Mouse (Mus musculus): ENCODE results near the gene Dennd4b. TPM values are rescaled to one million over a fixed set of nuclear protein-coding genes. Genes with fewer than 3 reads are reported as not detected.

Gene Dennd4b
- polyA plus RNA-seq, 1 experiment from 2014 or later, result 3.7 TPM

DNA sequence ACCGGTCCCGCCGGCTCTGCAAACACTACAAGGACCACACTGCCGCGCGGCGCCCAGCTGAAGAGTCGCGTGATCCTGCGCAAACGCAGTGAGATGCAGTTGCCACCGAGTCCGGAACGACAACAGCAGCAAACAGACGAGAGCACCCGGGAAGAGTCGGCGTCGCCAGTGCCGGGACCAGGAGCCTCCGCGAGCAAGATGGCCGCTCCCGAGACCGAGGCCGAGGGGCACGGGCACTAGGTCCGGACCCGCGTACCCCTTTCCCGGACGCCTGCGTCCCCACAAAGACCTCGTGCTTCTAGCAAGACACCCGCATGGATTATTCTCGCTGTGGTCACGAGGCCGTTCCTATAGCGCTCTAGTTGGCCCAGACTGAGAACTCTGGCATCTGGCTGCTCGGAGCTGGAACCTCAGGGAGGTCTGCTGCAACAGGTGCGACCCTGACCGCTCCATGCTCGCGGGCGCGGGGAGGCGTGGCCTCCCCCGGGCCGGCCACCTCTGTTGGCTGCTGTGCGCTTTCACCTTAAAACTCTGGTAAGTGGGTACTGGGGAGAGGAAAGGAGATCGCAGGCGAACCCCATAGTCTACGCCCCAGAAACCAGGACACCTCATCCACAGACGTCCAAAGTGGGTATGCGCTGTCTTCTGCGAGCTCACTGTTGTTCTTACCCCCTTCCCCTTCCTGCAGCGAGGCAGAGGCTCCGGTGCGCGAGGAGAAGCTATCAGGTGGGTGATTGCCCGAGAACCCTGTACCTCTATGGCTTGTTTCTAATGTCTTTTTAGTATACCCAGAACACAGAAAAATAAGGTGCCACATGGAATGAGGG, 33.3 kb upstream of the Dennd4b start, which contains the start of gene Jtb:
Jtb (plus strand) TSS at position 91 of the 827 bp plus-strand sequence.
- peak within 1 kb of the TSS; percentile 81 for H3K9ac ChIP-seq (ENCODE audit: low read length)
- H3K4me3 ChIP-seq (ENCODE audit: low read length), result peak within 1 kb of the TSS; percentile 73
- under 1% methylated on average over 61 of the region's 61 CpGs for WGBS
- no peaks in the 10 kb centered on the region for H3K27me3 ChIP-seq (ENCODE audit: control insufficient read depth, insufficient read depth, low read depth, low read length)
- peaks cover 10% of the 10 kb centered on the region for H3K36me3 ChIP-seq (ENCODE audit: control insufficient read depth, insufficient read depth, low read length)
- H3K9me3 ChIP-seq (ENCODE audit: control insufficient read depth, low read length), result no peaks in the 10 kb centered on the region
- peak within 1 kb of the TSS; percentile 91 for H3K27ac ChIP-seq (ENCODE audit: low read length)
- peaks cover 5% of the 10 kb centered on the region; the same call in 1 of the 2 replicates for H3K4me1 ChIP-seq (replicated peaks; ENCODE audit: control insufficient read depth, insufficient read depth, low read length)
- peak within 1 kb of the TSS; percentile 84 for H3K4me2 ChIP-seq (ENCODE audit: low read depth, low read length)
- peak; percentile 98 for ATAC-seq (ENCODE audit: low read depth)

DNA sequence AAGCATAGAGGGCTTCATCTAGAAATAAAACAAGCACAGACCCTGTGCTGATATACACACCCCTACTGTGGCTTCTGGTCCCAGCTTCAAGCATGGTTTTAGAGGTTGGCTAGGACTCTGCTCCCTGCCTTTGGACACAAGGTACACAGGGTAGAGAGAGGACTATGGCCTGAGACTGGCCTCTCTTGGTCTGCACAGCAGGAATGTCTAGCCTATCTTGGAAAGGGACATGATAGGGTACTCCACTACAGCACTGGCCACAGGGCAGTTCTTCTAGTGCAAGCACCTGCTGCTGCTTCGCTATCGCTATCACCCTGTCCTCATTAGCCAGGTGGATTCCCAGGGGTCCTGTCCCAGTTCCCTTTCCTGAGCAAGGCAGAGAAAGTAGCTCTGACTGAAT, 23.7 kb upstream of the Dennd4b start:
- H3K4me2 ChIP-seq (ENCODE audit: low read depth, low read length), result no peak overlapping the region
- no peak for ATAC-seq (ENCODE audit: low read depth)
- H3K9ac ChIP-seq (ENCODE audit: low read length), result no peak overlapping the region
- WGBS, result 93% methylated on average over 2 of the region's 2 CpGs
- H3K27ac ChIP-seq (ENCODE audit: low read length), result no peak overlapping the region
- H3K27me3 ChIP-seq (ENCODE audit: control insufficient read depth, insufficient read depth, low read depth, low read length), result no peaks in the 10 kb centered on the region
- H3K4me1 ChIP-seq (replicated peaks; ENCODE audit: control insufficient read depth, insufficient read depth, low read length), result peaks cover 4% of the 10 kb centered on the region; the same call in 1 of the 2 replicates
- no peaks in the 10 kb centered on the region for H3K36me3 ChIP-seq (ENCODE audit: control insufficient read depth, insufficient read depth, low read length)
- no peaks in the 10 kb centered on the region for H3K9me3 ChIP-seq (ENCODE audit: control insufficient read depth, low read length)
- no peak overlapping the region for H3K4me3 ChIP-seq (ENCODE audit: low read length)

DNA sequence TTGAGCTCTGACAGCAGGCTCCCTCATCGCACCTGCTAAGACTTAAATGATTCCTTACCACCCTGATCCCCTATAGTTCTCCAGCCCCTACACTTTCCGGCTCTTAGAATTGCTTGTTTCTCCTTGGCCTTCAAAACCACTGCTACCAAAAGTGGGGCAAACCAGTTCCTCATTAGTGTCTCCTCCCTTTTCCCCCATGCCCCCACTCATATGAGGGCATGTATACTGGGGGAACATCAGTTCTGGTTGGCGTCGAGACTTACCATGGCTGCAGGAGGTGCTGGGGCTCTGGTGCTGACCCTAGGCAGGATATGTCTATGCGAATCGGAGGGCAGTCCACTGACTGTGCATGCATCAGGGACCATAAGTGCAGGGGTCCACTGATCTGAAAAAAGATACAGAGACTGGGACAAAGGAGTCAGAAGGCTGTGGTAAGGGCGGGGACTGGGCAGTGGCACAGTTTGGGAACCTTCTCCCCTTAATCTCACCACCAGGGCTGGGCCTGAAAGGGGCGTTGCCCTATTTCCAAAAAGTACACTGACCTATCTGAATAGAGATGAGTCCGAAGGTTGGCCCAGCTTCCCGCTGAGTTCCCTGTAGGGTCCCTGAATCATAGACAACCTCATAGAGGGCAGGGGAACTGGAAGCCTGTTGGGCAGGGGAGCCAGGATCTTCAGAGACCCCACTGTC, 23.2 kb upstream of the Dennd4b start:
- peaks cover 4% of the 10 kb centered on the region; the same call in 1 of the 2 replicates for H3K4me1 ChIP-seq (replicated peaks; ENCODE audit: control insufficient read depth, insufficient read depth, low read length)
- H3K4me2 ChIP-seq (ENCODE audit: low read depth, low read length), result no peak overlapping the region
- no peaks in the 10 kb centered on the region for H3K27me3 ChIP-seq (ENCODE audit: control insufficient read depth, insufficient read depth, low read depth, low read length)
- H3K36me3 ChIP-seq (ENCODE audit: control insufficient read depth, insufficient read depth, low read length), result no peaks in the 10 kb centered on the region
- H3K27ac ChIP-seq (ENCODE audit: low read length), result no peak overlapping the region
- no peak overlapping the region for H3K9ac ChIP-seq (ENCODE audit: low read length)
- no peaks in the 10 kb centered on the region for H3K9me3 ChIP-seq (ENCODE audit: control insufficient read depth, low read length)
- no peak for ATAC-seq (ENCODE audit: low read depth)
- 83% methylated on average over 10 of the region's 10 CpGs for WGBS
- no peak overlapping the region for H3K4me3 ChIP-seq (ENCODE audit: low read length)

DNA sequence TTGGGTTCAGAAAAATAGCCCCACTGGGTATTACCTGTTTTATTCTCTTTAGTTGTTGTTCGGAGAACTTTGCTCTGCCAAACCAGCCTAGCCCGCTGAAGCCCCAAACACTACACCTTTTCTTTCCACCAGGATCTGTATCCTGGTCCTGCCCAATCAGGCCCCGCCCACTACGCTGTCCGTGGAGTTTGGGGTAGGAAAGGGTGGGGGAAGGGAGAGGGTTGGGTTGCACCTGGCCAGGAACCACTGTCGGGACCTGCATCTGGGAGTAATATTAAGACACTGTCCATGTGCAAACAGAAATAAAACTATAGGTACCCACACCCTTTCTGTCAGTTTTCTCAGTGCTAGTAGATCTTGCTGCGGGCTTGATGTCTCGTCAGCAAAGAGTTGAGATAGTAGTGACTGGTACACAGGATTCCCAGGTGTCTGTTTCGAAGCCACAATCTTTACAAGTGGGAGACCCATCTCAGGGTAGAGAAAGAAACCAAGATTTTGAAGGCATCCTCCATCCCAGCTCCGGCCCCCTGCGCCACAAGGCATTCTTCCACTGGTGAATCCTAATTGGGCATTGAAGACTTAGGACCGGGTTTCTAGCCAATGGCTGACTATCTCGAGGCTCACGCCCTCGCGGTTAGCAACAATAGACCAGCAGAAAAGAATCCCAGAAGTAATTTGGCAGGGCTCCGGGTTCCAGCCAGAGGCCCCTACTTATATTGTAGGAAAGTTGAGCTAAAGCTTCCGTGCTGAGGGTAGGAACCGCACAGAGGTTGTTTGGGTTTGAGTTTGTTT, 21.8 kb upstream of the Dennd4b start, which contains the start of gene Creb3l4:
Creb3l4 (minus strand) TSS at position 529 of the 792 bp plus-strand sequence.
- H3K27ac ChIP-seq (ENCODE audit: low read length), result peak within 1 kb of the TSS; percentile 43
- peak within 1 kb of the TSS; percentile 48 for H3K4me3 ChIP-seq (ENCODE audit: low read length)
- no peaks in the 10 kb centered on the region for H3K9me3 ChIP-seq (ENCODE audit: control insufficient read depth, low read length)
- H3K27me3 ChIP-seq (ENCODE audit: control insufficient read depth, insufficient read depth, low read depth, low read length), result no peaks in the 10 kb centered on the region
- WGBS, result 5% methylated on average over 19 of the region's 19 CpGs
- peaks cover 7% of the 10 kb centered on the region for H3K4me1 ChIP-seq (replicated peaks; ENCODE audit: control insufficient read depth, insufficient read depth, low read length)
- peak within 1 kb of the TSS; percentile 72 for H3K4me2 ChIP-seq (ENCODE audit: low read depth, low read length)
- peak within 1 kb of the TSS; percentile 57 for H3K9ac ChIP-seq (ENCODE audit: low read length)
- no peaks in the 10 kb centered on the region for H3K36me3 ChIP-seq (ENCODE audit: control insufficient read depth, insufficient read depth, low read length)
- ATAC-seq (ENCODE audit: low read depth), result peak; percentile 63

DNA sequence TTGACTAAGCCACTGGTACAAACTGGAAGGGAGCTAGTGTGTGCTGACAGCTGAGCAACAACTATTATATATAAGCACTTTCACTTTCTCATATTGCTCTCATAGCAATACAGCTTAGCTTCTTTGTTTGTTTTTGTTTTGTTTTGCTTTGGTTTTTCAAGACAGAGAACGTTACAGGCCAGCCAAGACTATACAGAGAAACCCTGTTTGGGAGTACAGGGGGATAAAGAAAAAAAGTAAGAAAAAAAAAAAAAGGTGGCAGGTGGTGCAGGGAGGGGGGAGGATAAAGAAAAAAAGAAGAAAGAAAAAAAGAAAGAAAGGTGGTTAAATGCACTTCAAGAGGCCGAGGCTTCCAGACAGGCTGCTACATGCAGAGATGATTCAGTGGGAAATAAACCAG, 19.6 kb upstream of the Dennd4b start:
- ATAC-seq (ENCODE audit: low read depth), result no peak
- H3K4me1 ChIP-seq (replicated peaks; ENCODE audit: control insufficient read depth, insufficient read depth, low read length), result peaks cover 12% of the 10 kb centered on the region
- H3K36me3 ChIP-seq (ENCODE audit: control insufficient read depth, insufficient read depth, low read length), result no peaks in the 10 kb centered on the region
- no peaks in the 10 kb centered on the region for H3K9me3 ChIP-seq (ENCODE audit: control insufficient read depth, low read length)
- no peak overlapping the region for H3K9ac ChIP-seq (ENCODE audit: low read length)
- H3K27me3 ChIP-seq (ENCODE audit: control insufficient read depth, insufficient read depth, low read depth, low read length), result no peaks in the 10 kb centered on the region
- 59% methylated on average over 2 of the region's 2 CpGs for WGBS
- H3K27ac ChIP-seq (ENCODE audit: low read length), result no peak overlapping the region
- no peak overlapping the region for H3K4me2 ChIP-seq (ENCODE audit: low read depth, low read length)
- H3K4me3 ChIP-seq (ENCODE audit: low read length), result no peak overlapping the region

DNA sequence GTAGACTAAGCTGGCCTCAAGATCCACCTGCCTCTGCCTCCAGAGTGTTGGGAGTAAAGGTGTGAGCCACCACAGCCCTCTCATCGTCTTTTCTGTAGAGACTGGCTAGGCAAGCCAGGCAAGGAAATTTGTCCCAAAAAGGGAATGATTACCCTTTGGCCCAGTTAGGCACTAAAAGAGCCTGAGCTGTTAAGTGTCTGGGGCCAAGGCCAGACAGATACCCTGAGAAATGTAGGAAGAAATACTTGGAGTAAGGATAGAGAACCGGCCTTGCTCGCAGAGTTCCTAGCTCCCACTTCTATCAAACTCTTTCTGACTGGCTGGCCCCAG, 17.4 kb upstream of the Dennd4b start:
- Histone ChIP-seq H3K27me3 (ENCODE audit: control insufficient read depth, insufficient read depth, low read depth, low read length) (no peaks in the 10 kb centered on the region), H3K4me2 (ENCODE audit: low read depth, low read length) (peak overlapping the region; percentile 72), H3K4me1 (replicated peaks; ENCODE audit: control insufficient read depth, insufficient read depth, low read length) (peaks cover 12% of the 10 kb centered on the region), H3K27ac (ENCODE audit: low read length) (peak overlapping the region; percentile 97), H3K9ac (ENCODE audit: low read length) (peak overlapping the region; percentile 76), H3K36me3 (ENCODE audit: control insufficient read depth, insufficient read depth, low read length) (peaks cover 10% of the 10 kb centered on the region), H3K4me3 (ENCODE audit: low read length) (peak overlapping the region; percentile 87), H3K9me3 (ENCODE audit: control insufficient read depth, low read length) (no peaks in the 10 kb centered on the region)
- under 1% methylated on average over 3 of the region's 3 CpGs for WGBS
- ATAC-seq (ENCODE audit: low read depth), result no peak

DNA sequence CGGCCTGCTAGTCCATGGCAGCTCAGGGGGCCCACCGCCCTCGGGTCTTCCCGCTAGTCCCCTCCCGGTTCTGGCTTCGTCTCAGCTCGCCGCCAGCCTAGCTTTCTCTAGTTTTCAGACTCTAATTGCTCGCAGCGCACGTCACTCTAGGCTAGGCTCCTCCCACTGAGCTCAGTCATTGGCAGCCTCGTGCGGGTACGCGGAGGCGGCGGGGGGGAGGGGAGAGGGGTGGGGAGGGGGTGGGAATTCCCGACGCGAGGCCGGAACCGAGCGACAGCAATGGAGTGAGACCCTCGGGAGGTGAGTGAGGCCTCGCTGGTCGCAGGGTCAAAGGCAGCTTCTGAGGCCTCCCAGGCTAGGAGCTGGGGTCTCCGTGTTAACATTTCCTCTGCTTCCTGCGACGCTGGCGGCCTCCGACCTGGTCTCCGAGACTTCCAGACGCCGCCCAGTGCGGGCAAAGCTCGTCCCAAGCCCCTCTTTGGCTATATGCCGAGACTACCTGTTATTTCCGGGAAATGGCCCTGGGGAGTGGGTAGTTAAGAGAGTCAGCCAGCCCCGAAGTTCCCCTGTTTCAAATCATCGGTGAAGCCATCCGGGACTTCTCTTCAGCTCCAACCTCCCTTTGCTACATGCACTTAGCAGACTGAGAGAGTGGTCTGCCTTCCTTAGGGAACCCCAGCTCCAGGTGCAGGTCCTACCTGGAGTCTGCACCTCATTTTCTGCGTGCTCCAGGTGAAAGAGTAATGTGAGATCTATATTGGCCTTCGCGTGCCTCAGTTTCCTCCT, 16.8 kb upstream of the Dennd4b start, which contains the start of gene Slc39a1:
Slc39a1 (plus strand) TSS at position 213 of the 786 bp plus-strand sequence.
- Histone ChIP-seq H3K4me3 (ENCODE audit: low read length) (peak within 1 kb of the TSS; percentile 87), H3K4me2 (ENCODE audit: low read depth, low read length) (peak within 1 kb of the TSS; percentile 80), H3K4me1 (replicated peaks; ENCODE audit: control insufficient read depth, insufficient read depth, low read length) (peaks cover 9% of the 10 kb centered on the region), H3K27ac (ENCODE audit: low read length) (peak within 1 kb of the TSS; percentile 97), H3K9me3 (ENCODE audit: control insufficient read depth, low read length) (no peaks in the 10 kb centered on the region), H3K27me3 (ENCODE audit: control insufficient read depth, insufficient read depth, low read depth, low read length) (no peaks in the 10 kb centered on the region), H3K36me3 (ENCODE audit: control insufficient read depth, insufficient read depth, low read length) (peaks cover 10% of the 10 kb centered on the region), H3K9ac (ENCODE audit: low read length) (peak within 1 kb of the TSS; percentile 90)
- peak; percentile 96 for ATAC-seq (ENCODE audit: low read depth)
- WGBS, result 0% methylated on average over 44 of the region's 44 CpGs

DNA sequence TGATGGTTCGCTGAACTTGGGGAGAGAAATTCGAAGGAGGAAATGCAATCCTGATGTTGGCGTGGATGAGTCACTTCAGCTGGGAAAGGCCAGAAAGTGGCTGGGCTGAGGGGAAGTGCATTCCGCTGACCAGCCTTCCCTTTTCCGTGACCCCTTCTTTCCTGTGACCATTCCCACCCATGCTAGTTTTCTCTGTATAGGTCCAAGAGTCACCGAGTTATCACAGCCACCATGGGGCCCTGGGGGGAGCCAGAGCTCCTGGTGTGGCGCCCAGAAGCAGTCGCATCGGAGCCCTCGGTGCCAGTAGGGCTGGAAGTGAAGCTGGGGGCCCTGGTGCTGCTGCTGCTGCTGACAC, 16.3 kb upstream of the Dennd4b start:
- Histone ChIP-seq H3K4me2 (ENCODE audit: low read depth, low read length) (peak overlapping the region; percentile 80), H3K4me1 (replicated peaks; ENCODE audit: control insufficient read depth, insufficient read depth, low read length) (peaks cover 9% of the 10 kb centered on the region), H3K9ac (ENCODE audit: low read length) (peak overlapping the region; percentile 90), H3K27me3 (ENCODE audit: control insufficient read depth, insufficient read depth, low read depth, low read length) (no peaks in the 10 kb centered on the region), H3K9me3 (ENCODE audit: control insufficient read depth, low read length) (no peaks in the 10 kb centered on the region), H3K27ac (ENCODE audit: low read length) (peak overlapping the region; percentile 97), H3K4me3 (ENCODE audit: low read length) (peak overlapping the region; percentile 87), H3K36me3 (ENCODE audit: control insufficient read depth, insufficient read depth, low read length) (peaks cover 10% of the 10 kb centered on the region)
- WGBS, result 0% methylated on average over 10 of the region's 10 CpGs
- ATAC-seq (ENCODE audit: low read depth), result no peak; the same call in 1 of the 2 replicates

Measured in lung, embryonic 16.5 days (tissue).